Mouse (Mus musculus) heart, postnatal 25 days (tissue): ENCODE measurements around the gene Apbb2. TPM values are rescaled to one million over a fixed set of nuclear protein-coding genes. Genes with fewer than 3 reads are reported as not detected.

Experiments used
- DNase-seq: peaks from one replicate; pipeline ENCODE4 v3.0.0; 2022; ENCODE audit warnings: low spot score
- intact Hi-C: fragments of 180-260 bp; cut with DNase I; formaldehyde crosslinking; loops from one replicate; pipeline ENCODE4 v1.15.1; 2025
- total RNA-seq, 2 experiments: library from RNA; stranded (reverse); gene quantifications; 2 replicates each; pipeline ENCODE4 v1.2.3; 2021

Gene Apbb2
- total RNA-seq, 2 experiments from 2014 or later, result 40.2 to 46.7 TPM

- DNase-seq, result no peak
- intact Hi-C loops, result no loop called here
Observed at GRCm38 (mm10) chr5:66528567-66528966, 90.0 kb downstream of the Apbb2 start.

- DNase-seq, result no peak
- intact Hi-C loops, result no loop called here
Observed at GRCm38 (mm10) chr5:66527090-66527489, 91.5 kb downstream of the Apbb2 start.

GRCm38 (mm10) chr5:66525002-66525401 is 93.6 kb downstream of the Apbb2 start:
- no peak for DNase-seq
- intact Hi-C loops, result no loop called here

- intact Hi-C loops, result no loop called here
Observed at GRCm38 (mm10) chr5:66523681-66524503, 94.7 kb downstream of the Apbb2 start.

GRCm38 (mm10) chr5:66521250-66521649 is 97.3 kb downstream of the Apbb2 start:
- DNase-seq, result no peak
- intact Hi-C loops, result no loop called here

More at GRCm38 (mm10) chr5:66523681-66524503, 94.7 kb downstream of the Apbb2 start:
- DNase-seq, result peak; percentile 31

- intact Hi-C loops, result no loop called here
- no peak for DNase-seq
Observed at GRCm38 (mm10) chr5:66519511-66519910, 99.1 kb downstream of the Apbb2 start.

- DNase-seq, result no peak
Observed at GRCm38 (mm10) chr5:66518411-66519006, 100.1 kb downstream of the Apbb2 start.

GRCm38 (mm10) chr5:66517503-66517902 is 101.1 kb downstream of the Apbb2 start:
- intact Hi-C loops, result no loop called here
- DNase-seq, result no peak

More at GRCm38 (mm10) chr5:66518411-66519006, 100.1 kb downstream of the Apbb2 start:
- intact Hi-C loops, result no loop called here

GRCm38 (mm10) chr5:66516311-66516710 is 102.3 kb downstream of the Apbb2 start:
- intact Hi-C loops, result no loop called here
- DNase-seq, result no peak

- DNase-seq, result no peak
- intact Hi-C loops, result no loop called here
Observed at GRCm38 (mm10) chr5:66515271-66515670, 103.3 kb downstream of the Apbb2 start.

- intact Hi-C loops, result loop anchor here (5.0 kb wide), 1 partner anchor 42 kb away; no protein-coding TSS in a partner anchor
- no peak for DNase-seq
Observed at GRCm38 (mm10) chr5:66514659-66515058, 103.9 kb downstream of the Apbb2 start.

- no peak for DNase-seq
- intact Hi-C loops, result loop anchor here (5.0 kb wide), 1 partner anchor 41 kb away; no protein-coding TSS in a partner anchor
Observed at GRCm38 (mm10) chr5:66513412-66513811, 105.2 kb downstream of the Apbb2 start.

- intact Hi-C loops, result loop anchor here (5.0 kb wide), 1 partner anchor 40 kb away; no protein-coding TSS in a partner anchor
Observed at GRCm38 (mm10) chr5:66512519-66512918, 106.1 kb downstream of the Apbb2 start.

GRCm38 (mm10) chr5:66510716-66511115 is 107.9 kb downstream of the Apbb2 start:
- no peak for DNase-seq
- intact Hi-C loops, result loop anchor here (2.0 to 5.0 kb wide), 2 partner anchors 38 to 46 kb away; no protein-coding TSS in a partner anchor

More at GRCm38 (mm10) chr5:66512519-66512918, 106.1 kb downstream of the Apbb2 start:
- DNase-seq, result no peak

- no peak for DNase-seq
- intact Hi-C loops, result no loop called here
Observed at GRCm38 (mm10) chr5:66509151-66509550, 109.4 kb downstream of the Apbb2 start.

- no peak for DNase-seq
- intact Hi-C loops, result no loop called here
Observed at GRCm38 (mm10) chr5:66505578-66505977, 113.0 kb downstream of the Apbb2 start.

GRCm38 (mm10) chr5:66505071-66505470 is 113.5 kb downstream of the Apbb2 start:
- intact Hi-C loops, result no loop called here
- DNase-seq, result no peak

- intact Hi-C loops, result no loop called here
Observed at GRCm38 (mm10) chr5:66504434-66504747, 114.2 kb downstream of the Apbb2 start.

GRCm38 (mm10) chr5:66503557-66504433 is 114.8 kb downstream of the Apbb2 start:
- no peak for DNase-seq
- intact Hi-C loops, result no loop called here

More at GRCm38 (mm10) chr5:66504434-66504747, 114.2 kb downstream of the Apbb2 start:
- no peak for DNase-seq

GRCm38 (mm10) chr5:66503033-66503432 is 115.6 kb downstream of the Apbb2 start:
- DNase-seq, result no peak
- intact Hi-C loops, result no loop called here
